Mouse (Mus musculus): ENCODE results near the gene Perp. TPM values are rescaled to one million over a fixed set of nuclear protein-coding genes. Genes with fewer than 3 reads are reported as not detected.

The Perp gene
- polyA plus RNA-seq, 1 experiment, result not detected

DNA sequence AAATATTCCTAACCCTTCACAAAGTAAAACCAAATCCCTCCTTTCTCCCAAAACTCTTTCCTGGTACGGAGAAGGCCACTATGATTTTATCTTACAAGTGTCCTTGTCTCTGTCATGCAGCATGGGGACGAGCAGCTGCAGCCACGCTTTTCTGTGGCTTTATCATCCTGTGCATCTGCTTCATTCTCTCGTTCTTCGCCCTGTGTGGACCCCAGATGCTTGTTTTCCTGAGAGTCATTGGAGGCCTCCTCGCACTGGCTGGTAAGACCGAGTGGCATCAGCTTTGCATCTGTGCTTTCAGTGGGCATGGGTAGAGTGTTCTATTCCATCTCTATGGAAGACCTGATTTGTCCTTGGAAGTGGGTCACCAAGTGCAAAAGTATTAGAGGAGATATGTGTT is 8.6 kb downstream of the Perp start:
- TF ChIP-seq GATA1 (IDR thresholded peaks at IDR 0.05; ENCODE audit: low read length), result no peak

DNA sequence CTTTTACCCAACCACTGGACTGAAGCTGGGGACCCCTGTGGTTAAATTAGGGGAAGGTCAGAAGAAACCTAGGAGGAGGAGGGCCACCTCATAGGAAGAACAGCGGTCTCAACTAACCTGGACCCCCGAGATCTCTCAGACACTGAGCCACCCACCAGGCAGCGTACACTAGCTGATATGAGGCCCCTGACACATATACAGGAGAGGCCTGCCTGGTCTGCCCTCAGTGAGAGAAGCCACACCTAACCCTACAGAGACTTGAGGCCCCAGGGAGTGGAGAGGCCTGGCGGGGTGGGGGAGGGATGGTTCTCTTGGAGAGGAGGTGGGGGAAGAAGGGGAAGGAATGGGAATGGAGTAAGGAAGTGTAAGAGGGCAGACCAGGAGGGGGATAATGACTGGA is 12.4 kb downstream of the Perp start:
- TF ChIP-seq GATA1 (IDR thresholded peaks at IDR 0.05; ENCODE audit: low read length), result no peak

- TF ChIP-seq GATA1 (IDR thresholded peaks at IDR 0.05; ENCODE audit: low read length), result no peak
Observed at GRCm38 (mm10) chr10:18859632-18860031, 14.8 kb downstream of the Perp start.

DNA sequence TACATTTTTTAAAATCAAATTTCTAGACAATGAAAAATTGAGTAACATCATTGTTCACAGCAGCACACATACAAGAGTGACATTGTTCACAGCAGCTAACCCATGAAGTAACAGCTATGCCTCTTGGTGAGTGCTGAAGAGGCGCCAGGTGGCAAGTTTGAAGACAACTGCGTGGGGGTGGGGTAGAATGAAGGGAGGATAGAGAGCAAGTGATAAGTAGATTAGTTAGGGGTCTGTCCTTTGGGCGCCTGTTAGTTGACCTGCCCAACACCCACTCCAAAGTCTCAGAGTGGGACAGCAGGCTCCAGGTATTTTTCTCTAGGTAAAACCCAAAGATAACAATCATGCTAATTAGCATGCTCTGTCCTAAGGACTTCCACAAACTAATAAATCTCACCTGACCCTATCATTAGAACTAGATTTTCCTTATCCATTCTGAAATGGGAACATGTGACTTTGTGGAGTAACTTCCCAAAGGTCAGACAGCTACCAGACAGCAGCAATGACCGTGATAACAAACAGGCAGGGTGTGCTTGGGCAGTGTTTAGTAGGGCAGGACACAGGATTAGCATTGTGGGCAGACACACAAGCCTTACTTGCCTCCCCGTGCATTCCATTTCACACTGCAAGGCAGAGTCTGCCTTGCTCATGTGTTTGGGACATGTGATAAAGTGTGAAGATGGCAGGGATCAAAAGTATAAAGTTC is 15.5 kb downstream of the Perp start:
- TF ChIP-seq GATA1 (IDR thresholded peaks at IDR 0.05; ENCODE audit: low read length), result no peak

DNA sequence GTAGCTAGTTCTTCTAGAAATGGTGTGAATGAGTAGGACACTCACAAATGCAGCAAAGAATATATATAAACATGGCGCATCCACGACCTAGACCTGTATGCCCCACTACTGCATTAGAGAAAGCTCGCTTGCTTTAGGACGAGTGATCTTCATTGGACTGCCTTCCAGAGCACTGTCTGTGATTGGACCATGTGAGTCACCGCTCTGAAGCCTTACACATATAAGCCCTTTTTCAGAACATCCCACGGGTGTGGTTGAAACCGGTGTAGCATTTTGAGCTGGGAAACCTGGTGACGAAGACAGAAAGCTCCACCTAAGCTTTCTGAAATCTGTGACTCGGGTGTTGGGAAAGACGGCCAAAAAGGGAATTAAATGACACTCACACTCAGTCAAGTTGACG is 16.0 kb downstream of the Perp start:
- no peak for TF ChIP-seq GATA1 (IDR thresholded peaks at IDR 0.05; ENCODE audit: low read length)

DNA sequence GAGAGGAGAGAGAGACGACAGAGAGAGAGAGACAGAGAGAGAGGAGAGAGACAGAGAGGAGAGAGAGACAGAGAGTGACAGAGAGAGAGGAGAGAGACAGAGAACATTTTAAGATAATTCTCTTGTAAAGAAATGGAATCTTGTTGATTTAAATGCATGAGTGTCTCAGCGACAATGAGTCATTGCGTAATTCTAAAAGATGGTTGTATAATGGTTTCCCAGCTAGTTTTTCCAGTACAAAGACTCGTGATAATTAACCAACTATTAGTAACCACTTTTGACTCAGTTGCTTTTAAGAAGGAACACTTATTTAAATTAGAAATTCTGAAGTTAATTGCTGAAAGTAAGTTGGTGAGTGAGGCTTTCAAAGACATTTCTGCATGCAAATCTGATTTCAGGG is 16.6 kb downstream of the Perp start:
- no peak for TF ChIP-seq GATA1 (IDR thresholded peaks at IDR 0.05; ENCODE audit: low read length)

DNA sequence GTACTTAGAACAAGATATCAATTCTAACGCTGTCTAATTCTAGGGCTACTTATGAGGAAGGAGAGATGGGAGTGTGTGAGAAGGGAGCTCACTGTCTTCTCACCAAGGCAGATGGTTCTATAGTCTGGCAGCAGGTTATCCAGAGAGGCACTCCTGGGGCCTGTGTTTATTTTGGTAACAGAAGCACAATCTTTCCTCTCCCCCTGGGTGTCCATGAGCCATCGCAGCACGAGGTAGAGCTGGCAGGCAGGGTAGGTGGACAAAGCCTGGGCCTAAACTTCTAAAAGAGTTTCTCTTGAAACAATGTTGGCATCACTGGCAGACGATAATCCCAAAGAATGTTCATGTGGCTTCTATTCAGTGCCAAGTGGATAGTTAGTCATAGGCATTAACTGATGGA is 18.5 kb downstream of the Perp start:
- no peak for TF ChIP-seq GATA1 (IDR thresholded peaks at IDR 0.05; ENCODE audit: low read length)

DNA sequence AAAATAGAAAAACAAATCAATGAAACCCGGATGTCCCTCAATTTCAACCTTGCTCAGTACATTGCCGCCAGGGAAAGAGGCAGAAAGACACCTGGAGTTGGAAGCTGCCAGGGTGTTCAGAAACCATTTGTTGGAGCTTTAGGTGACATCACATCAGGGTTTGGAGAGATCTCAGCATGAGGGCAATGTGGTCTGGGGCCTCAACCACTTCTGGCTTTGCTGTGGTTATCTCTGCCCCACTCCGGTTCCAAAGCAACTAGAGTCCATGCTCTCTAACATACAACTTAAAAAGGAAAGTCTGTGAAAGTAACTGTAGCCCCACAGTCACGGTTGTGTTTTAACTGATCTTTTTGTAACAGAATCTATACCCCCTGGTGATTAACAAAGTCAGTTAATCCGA is 19.9 kb downstream of the Perp start:
- TF ChIP-seq GATA1 (IDR thresholded peaks at IDR 0.05; ENCODE audit: low read length), result no peak

DNA sequence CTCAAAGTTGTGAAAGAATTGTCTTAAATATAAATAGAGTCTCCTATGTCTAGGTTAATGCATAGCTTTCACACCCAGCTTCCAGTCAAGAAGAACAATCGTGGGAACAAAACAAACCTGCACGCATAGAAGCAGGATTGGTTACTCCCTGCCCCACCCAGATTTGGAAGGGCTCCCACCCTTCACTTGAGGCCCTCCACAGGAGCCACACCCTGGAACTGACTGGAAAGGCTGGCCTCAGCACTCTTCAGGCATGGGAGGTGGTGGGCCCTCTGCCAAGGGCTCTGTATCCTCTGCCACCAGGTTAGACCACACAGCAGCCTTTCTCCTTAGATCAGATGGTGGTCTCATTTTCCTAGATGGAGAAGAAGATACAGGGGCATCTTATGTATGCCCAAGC is 26.2 kb downstream of the Perp start:
- no peak for TF ChIP-seq GATA1 (IDR thresholded peaks at IDR 0.05; ENCODE audit: low read length)

- no peak for TF ChIP-seq GATA1 (IDR thresholded peaks at IDR 0.05; ENCODE audit: low read length)
Observed at GRCm38 (mm10) chr10:18876211-18876610, 31.4 kb downstream of the Perp start.

DNA sequence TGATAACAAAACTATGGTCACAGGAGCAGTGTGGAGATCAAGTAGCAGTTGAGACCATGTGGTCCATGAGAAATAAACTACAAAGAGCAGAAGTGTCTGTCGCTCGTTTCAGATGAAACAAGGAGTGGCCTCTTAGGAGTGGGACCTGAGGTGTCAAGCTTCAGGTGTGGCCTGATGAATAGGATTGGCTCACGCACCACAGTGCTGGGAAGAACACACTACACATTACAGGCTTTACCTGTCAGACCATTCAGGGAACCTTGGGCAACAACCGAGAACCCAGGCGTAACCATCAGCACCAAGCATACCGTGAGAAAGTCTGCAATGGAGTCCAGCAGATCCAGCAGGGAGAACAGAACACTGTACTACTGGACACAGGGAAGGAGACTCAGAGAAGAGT is 33.3 kb downstream of the Perp start:
- no peak for TF ChIP-seq GATA1 (IDR thresholded peaks at IDR 0.05; ENCODE audit: low read length)

DNA sequence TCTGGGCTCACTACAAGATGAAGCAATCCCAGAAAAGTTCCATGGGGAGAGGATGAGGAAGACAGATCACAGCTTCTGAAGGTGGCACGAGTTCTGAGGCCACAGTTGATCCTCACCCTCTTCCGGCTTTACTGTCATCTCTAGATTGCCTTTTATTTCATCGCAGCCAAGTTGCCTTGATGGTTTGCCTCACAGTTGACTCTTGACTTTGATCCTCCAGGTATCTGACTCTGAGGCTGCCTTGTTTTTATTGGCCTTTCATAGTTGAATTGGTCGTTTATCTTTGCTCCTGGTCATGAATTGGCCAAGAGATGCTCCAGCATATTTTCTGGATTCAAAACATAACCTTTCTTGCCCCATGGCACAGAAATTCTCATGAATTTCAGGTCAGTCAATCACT is 34.3 kb downstream of the Perp start:
- TF ChIP-seq GATA1 (IDR thresholded peaks at IDR 0.05; ENCODE audit: low read length), result no peak

DNA sequence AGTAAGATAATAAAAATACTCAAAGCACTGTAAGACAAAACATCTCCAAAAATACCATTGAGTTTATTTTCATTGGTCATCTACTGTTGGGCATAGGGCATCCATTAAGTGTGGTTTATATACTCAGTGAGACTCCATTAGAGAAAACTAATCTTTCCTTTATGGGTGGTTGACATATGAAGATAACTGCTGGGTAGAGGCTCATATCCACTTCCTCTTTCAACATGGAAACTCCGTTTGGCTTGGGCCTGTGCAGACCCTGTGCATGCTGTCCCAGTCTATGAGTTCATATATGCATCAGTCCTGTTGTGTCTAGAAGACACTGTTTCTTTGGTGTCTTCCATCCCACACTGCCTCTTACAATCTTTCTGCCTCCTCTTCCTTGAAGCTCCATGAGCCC is 34.9 kb downstream of the Perp start:
- no peak for TF ChIP-seq GATA1 (IDR thresholded peaks at IDR 0.05; ENCODE audit: low read length)

GRCm38 (mm10) chr10:18882190-18882589 is 37.4 kb downstream of the Perp start:
- TF ChIP-seq GATA1 (IDR thresholded peaks at IDR 0.05; ENCODE audit: low read length), result no peak

- no peak for TF ChIP-seq GATA1 (IDR thresholded peaks at IDR 0.05; ENCODE audit: low read length)
Observed at GRCm38 (mm10) chr10:18886918-18887625, 42.3 kb downstream of the Perp start.

DNA sequence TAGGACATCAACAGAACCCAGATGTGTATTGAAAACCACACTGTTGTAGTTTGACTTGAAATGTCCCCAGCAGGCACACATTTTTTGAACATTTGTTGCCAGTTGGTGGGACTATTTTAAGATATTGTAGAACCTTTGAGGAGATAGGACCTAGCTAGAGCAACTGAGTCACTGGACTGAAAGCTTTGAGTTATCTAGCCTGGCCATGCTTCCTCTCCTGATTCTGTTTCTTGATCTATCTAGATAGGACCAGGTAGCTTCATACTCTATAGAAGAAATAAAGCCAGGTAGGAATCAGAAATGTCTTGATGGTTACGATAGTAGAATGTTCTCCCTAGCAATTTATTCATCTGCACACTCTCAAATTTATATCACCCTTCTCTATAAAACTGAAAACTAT is 43.9 kb downstream of the Perp start:
- no peak for TF ChIP-seq GATA1 (IDR thresholded peaks at IDR 0.05; ENCODE audit: low read length)

DNA sequence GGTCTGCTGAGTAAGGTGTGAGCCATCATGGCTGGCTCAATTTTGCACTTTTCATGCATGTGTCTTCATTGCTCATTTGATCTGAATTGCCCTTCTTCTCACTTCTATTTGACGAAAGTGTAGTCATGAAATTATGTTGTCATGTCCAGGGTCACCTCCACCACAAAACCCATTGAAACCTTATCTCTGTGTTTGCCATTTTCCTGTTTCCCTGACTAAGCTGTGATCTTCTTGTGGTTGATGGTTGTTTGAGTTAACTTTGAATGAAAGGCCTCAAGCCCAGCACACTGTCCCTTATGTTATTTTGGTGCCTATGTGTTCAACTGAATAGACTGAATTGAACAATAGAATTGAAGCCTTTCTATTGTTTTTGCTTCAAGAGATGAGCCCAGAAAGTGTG is 44.4 kb downstream of the Perp start:
- TF ChIP-seq GATA1 (IDR thresholded peaks at IDR 0.05; ENCODE audit: low read length), result no peak
